Mouse (Mus musculus): ENCODE measurements at regions not wholly inside any gene's neighbourhood (a gene's known extent, or its start where the extent isn't known, plus 50 kb on each side); places are given as distances from the start of the nearest gene placed in this dataset.

- no peak for DNase-seq
Measured at GRCm38 (mm10) chr4:54460596-54460995, 484.3 kb upstream of the Zfp462 start.

GRCm38 (mm10) chr4:54469176-54469575 is 475.7 kb upstream of the Zfp462 start:
- DNase-seq = no peak

- DNase-seq = peak; percentile 59
Measured at GRCm38 (mm10) chr4:54470022-54471008, 474.5 kb upstream of the Zfp462 start.

- no peak for DNase-seq
Measured at GRCm38 (mm10) chr4:54471009-54471408, 473.8 kb upstream of the Zfp462 start.

GRCm38 (mm10) chr4:54481766-54482165 is 463.1 kb upstream of the Zfp462 start:
- no peak for DNase-seq

- DNase-seq = no peak
Measured at GRCm38 (mm10) chr4:54493074-54493473, 451.8 kb upstream of the Zfp462 start.

- no peak for DNase-seq
Measured at GRCm38 (mm10) chr4:54497312-54497994, 447.4 kb upstream of the Zfp462 start.

GRCm38 (mm10) chr4:54515934-54516333 is 428.9 kb upstream of the Zfp462 start:
- DNase-seq = no peak

- no peak for DNase-seq
Measured at GRCm38 (mm10) chr4:54523283-54523682, 421.6 kb upstream of the Zfp462 start.

GRCm38 (mm10) chr4:54526003-54526586 is 418.8 kb upstream of the Zfp462 start:
- no peak for DNase-seq

GRCm38 (mm10) chr4:54527660-54528059 is 417.2 kb upstream of the Zfp462 start:
- DNase-seq = peak; percentile 46

- DNase-seq = no peak
Measured at GRCm38 (mm10) chr4:54531739-54532138, 413.1 kb upstream of the Zfp462 start.

- DNase-seq = peak; percentile 47
Measured at GRCm38 (mm10) chr4:54533846-54534245, 411.0 kb upstream of the Zfp462 start.

GRCm38 (mm10) chr4:54552864-54553618 is 391.8 kb upstream of the Zfp462 start:
- no peak for DNase-seq

- DNase-seq = no peak
Measured at GRCm38 (mm10) chr4:54563075-54563474, 381.8 kb upstream of the Zfp462 start.

- no peak for DNase-seq
Measured at GRCm38 (mm10) chr4:54573185-54573584, 371.7 kb upstream of the Zfp462 start.

GRCm38 (mm10) chr4:54587197-54587596 is 357.7 kb upstream of the Zfp462 start:
- no peak for DNase-seq

GRCm38 (mm10) chr4:54588704-54589103 is 356.1 kb upstream of the Zfp462 start:
- no peak for DNase-seq

- DNase-seq = peak; percentile 30
Measured at GRCm38 (mm10) chr4:54601671-54602512, 343.0 kb upstream of the Zfp462 start.

- DNase-seq = no peak
Measured at GRCm38 (mm10) chr4:54602513-54603205, 342.2 kb upstream of the Zfp462 start.

- DNase-seq = no peak
Measured at GRCm38 (mm10) chr4:54610101-54610500, 334.7 kb upstream of the Zfp462 start.

Data from kidney, postnatal 10 days (tissue).